Mouse (Mus musculus) midbrain, embryonic 11.5 days (tissue): ENCODE data around the gene Cacna1c. TPM values are rescaled to one million over a fixed set of nuclear protein-coding genes. Genes with fewer than 3 reads are reported as not detected.

Experiments used
- ATAC-seq: fragments of 200-750 bp; cut with Nextera tagmentation; 2 replicates; pipeline ENCODE4 v1.8.0; 2017; ENCODE audit warnings: moderate TSS enrichment, moderate library complexity; ENCODE audit not compliant: low FRiP score
- DNase-seq: peaks from one replicate; pipeline ENCODE4 v3.0.0; 2015; ENCODE audit warnings: low spot score; ENCODE audit errors: missing footprints
- H3K27ac ChIP-seq: fragments of 300-500 bp; sonication (generic); 2 replicates; pipeline ENCODE4 v1.5.1; 2014; ENCODE audit warnings: low read depth, low read length
- H3K27me3 ChIP-seq: fragments of 300-500 bp; sonication (generic); 2 replicates; pipeline ENCODE4 v1.6.1; 2014; ENCODE audit warnings: mild to moderate bottlenecking, low read length, moderate library complexity, mixed read lengths; ENCODE audit not compliant: control insufficient read depth, insufficient read depth
- H3K36me3 ChIP-seq: fragments of 300-500 bp; sonication (generic); 2 replicates; pipeline ENCODE4 v1.6.1; 2014; ENCODE audit warnings: mild to moderate bottlenecking, low read length, moderate library complexity, mixed read lengths; ENCODE audit not compliant: control insufficient read depth, insufficient read depth
- H3K4me1 ChIP-seq: fragments of 300-500 bp; sonication (generic); 2 replicates; pipeline ENCODE4 v1.6.1; 2014; ENCODE audit warnings: low read length; ENCODE audit not compliant: control insufficient read depth, insufficient read depth
- H3K4me2 ChIP-seq: fragments of 300-500 bp; sonication (generic); 2 replicates; pipeline ENCODE4 v1.6.1; 2014; ENCODE audit warnings: mild to moderate bottlenecking, moderate library complexity
- H3K4me3 ChIP-seq: fragments of 300-500 bp; sonication (generic); 2 replicates; pipeline ENCODE4 v1.5.1; 2014; ENCODE audit warnings: low read depth, low read length
- H3K9ac ChIP-seq: fragments of 300-500 bp; sonication (generic); 2 replicates; pipeline ENCODE4 v1.6.1; 2014; ENCODE audit warnings: low read length
- H3K9me3 ChIP-seq: fragments of 300-500 bp; sonication (generic); 2 replicates; pipeline ENCODE4 v1.6.1; 2016; ENCODE audit warnings: low read length; ENCODE audit not compliant: control insufficient read depth
- WGBS: fragments of 180-500 bp; shearing (Covaris S2); extraction: QIAGEN DNeasy Blood & Tissue Kit; methylation state at CpG from one replicate; pipeline ENCODE4 v1.1.7; 2014; 5-methylcytosine and 5-hydroxymethylcytosine counted together
- polyA plus RNA-seq: library from polyadenylated mRNA; unstranded; fragments of >200 nt; fragmentation: Nextera tagmentation; extraction: Ambion mirVana; gene quantifications from 2 replicates; pipeline ENCODE4 v1.2.1, GENCODE M21; 2014

Gene Cacna1c
- polyA plus RNA-seq, 1 experiment from 2014 or later: 2.1 TPM

DNA sequence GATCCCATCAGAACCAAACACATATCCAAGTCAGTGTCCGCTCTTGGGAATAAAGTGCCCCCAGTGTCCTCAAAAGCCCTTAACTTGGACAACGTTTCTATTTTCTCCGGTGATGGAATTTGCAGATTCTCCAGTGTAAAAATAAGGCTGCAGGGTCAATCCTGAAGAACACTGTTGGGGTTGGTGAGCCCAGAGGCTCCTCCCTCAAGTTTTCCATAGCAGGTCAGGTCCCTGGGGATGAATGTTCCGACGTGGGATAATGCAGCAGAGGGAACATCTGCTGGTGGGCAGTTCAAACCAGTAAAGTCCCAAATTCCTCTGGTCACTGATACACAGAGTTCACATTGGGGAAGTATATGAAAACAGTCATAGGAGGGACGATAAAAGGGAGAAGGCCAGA lies 203.8 kb downstream of the Cacna1c start:
- no peaks in the 10 kb centered on the region for H3K4me1 ChIP-seq
- no peaks in the 10 kb centered on the region for H3K36me3 ChIP-seq
- H3K27ac ChIP-seq: no peak overlapping the region
- H3K4me2 ChIP-seq: no peak overlapping the region
- WGBS: 86% methylated on average over 6 of the region's 6 CpGs
- H3K9me3 ChIP-seq: no peaks in the 10 kb centered on the region
- ATAC-seq (no peak), DNase-seq (no peak)
- H3K4me3 ChIP-seq: no peak overlapping the region
- H3K27me3 ChIP-seq: no peaks in the 10 kb centered on the region
- H3K9ac ChIP-seq: no peak overlapping the region

DNA sequence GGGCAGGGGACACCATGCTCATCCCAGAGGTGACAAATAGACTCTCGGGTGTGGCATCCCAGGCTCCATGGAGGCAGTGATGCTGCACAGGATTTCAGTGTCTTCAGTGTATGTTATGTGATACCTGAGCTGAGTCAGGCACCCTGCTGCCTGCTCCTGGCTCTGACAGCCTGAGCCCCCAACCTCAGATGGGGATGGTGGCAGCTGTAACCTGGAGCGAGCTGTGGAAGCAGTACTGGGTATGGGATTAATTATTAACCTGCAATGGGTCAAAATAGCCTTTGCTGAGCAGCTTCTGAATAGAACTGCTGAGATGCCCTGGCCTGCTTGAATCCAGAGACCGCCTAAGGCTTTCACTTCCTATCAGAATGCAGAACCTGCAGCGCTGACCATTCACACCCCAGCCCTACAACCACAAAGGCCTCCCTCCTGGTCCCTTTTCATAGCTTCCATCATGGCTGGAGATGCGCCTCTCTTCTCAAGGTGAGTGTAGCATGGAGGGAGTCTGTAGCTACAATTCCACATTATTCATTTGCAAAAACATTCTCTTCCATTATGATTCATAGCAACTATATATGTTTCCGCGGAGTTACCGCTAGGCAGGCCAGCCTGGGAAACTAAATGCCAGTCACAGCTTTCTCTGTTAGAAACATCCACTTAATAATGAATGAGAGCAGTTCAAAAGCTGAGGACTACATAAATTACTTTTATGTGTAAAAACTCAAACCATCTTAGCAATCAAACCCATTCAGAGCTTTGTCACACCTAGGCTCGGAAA lies 206.0 kb downstream of the Cacna1c start:
- Histone ChIP-seq H3K4me3 (no peak overlapping the region), H3K9me3 (no peaks in the 10 kb centered on the region), H3K27ac (no peak overlapping the region), H3K4me1 (no peaks in the 10 kb centered on the region), H3K27me3 (no peaks in the 10 kb centered on the region), H3K4me2 (no peak overlapping the region), H3K36me3 (no peaks in the 10 kb centered on the region), H3K9ac (no peak overlapping the region)
- WGBS: 85% methylated on average over 9 of the region's 9 CpGs
- ATAC-seq (no peak), DNase-seq (no peak)

DNA sequence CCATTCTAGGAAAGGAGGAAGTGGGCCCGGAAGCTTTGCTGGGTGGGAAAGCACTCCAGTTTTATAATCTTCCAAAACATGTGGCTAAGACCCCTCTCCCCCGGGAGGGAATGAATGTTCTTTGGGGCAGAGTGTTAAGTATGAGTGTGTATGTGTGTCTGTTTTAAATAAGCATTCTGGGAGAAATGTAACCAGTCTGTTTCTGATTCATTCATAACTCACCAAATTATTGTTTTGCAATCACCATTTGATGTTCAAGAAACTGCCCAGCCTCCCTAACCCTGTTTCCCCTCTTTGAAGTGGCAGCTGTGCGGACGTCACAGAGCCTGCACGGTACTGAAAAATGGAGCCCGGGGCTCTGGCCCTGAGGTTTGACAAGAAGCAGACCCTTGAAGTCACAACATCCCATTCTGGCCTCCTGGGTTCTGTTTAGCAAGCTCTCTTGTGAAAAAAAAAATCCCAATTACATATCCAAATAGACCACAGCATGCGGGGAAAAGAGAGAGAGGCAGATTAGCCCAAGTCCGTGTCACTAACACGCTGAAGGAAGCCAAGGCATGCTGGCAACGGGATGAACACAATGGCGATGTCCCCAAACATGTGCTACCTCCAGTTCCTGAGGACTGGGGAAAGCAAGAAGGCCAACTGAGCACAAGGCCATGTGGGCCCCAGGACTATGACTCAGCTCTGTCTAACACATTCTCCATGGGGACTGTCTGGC lies 211.9 kb downstream of the Cacna1c start:
- no peak for DNase-seq

DNA sequence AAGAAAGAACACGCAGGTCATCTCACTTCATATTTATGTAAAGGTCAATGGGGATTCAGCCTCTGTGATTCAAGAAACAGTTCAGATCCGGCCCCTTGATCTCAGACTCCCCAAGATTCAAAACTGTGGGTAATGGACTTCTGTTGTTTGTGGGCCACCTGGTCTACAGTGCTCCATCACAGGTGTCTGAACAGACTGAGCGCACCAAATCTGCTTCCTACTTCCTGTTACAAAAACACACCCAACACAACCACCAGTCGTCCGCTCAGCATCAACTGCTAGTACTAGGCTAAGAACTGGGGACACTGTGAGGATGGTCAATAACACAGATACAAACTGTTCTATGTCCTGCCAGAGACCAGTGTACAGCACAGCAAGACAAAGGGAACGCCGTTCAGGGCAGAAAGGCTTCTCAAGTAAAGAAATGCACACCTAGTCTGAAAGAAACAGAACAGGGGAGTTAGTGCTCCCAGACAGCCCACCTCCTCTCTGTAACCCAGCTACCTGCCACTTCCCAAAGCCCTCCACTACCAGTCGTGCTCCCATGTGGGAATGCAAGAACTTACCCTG lies 212.7 kb downstream of the Cacna1c start:
- Histone ChIP-seq H3K4me1 (no peaks in the 10 kb centered on the region), H3K4me2 (no peak overlapping the region), H3K27ac (no peak overlapping the region), H3K36me3 (no peaks in the 10 kb centered on the region), H3K9me3 (no peaks in the 10 kb centered on the region), H3K9ac (no peak overlapping the region), H3K27me3 (no peaks in the 10 kb centered on the region), H3K4me3 (no peak overlapping the region)
- no peak for ATAC-seq
- 87% methylated on average over 8 of the region's 8 CpGs for WGBS
- no peak for DNase-seq

More for the DNA sequence above, 211.9 kb downstream of the Cacna1c start:
- Histone ChIP-seq H3K4me3 (no peak overlapping the region), H3K9ac (no peak overlapping the region), H3K9me3 (no peaks in the 10 kb centered on the region), H3K27ac (no peak overlapping the region), H3K4me2 (no peak overlapping the region), H3K4me1 (no peaks in the 10 kb centered on the region), H3K27me3 (no peaks in the 10 kb centered on the region), H3K36me3 (no peaks in the 10 kb centered on the region)
- 67% methylated on average over 11 of the region's 11 CpGs for WGBS
- ATAC-seq: no peak

DNA sequence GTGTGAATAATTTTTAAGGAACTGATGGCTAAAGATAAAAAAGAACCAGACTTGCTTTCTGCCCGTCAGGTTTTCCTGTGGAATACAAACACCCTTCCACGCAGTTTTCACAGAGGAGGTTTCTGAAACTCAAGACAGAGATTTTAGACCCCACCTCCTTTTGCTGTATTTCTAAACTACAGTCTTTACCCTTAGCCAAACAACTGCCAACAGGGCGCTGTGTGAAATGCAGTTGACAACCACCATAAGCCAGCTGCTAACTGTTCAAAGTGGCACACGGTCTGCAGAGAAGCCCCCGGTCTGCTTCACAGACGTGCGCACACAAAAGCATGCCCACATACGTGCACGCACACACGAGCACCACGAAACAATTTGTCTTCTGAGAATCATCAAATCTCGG lies 216.0 kb downstream of the Cacna1c start:
- no peak overlapping the region for H3K4me2 ChIP-seq
- no peak overlapping the region for H3K4me3 ChIP-seq
- WGBS: 87% methylated on average over 12 of the region's 12 CpGs
- H3K27me3 ChIP-seq: no peaks in the 10 kb centered on the region
- H3K27ac ChIP-seq: no peak overlapping the region
- H3K36me3 ChIP-seq: no peaks in the 10 kb centered on the region
- H3K9me3 ChIP-seq: no peaks in the 10 kb centered on the region
- no peak overlapping the region for H3K9ac ChIP-seq
- DNase-seq (no peak), ATAC-seq (no peak)
- H3K4me1 ChIP-seq: peaks cover 7% of the 10 kb centered on the region

DNA sequence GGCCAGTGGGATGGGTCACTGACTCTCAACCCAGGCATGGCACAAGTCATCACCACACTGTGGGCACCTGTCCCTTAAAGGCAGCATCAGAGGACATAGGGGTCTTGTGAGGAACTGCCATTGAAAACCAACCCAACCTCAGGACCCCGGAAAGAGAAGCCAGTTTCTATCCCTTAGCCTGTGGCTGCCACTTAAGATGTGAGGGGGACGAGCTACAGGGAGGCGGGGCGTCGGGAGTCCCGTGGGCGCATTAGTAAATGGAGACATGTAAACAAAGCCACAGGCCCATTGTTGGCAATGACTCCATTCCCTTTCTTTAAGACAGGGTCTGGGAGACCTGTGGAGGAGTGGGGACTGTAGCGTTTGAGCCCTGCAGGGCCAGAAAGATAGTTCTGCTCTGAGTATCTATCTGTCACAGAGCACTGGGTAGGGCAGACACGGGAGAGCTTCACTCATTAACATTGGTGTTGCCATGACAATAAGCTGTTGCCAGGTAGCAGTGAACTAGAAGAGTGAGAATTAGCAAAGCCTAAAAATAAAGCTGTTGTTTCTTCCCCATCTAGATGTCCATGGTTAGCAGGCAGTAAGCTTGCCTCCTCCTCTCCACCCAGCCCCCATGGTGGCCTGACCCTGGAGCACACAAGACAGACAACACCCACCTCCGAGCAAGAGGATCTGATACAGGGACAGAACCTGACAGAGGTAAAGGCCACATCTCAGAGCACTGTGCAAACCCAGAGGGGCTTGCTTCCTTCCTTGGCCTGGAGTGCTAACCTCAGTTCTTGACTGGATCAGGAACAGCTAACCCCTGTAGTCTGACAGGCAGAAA lies 218.6 kb downstream of the Cacna1c start:
- H3K27me3 ChIP-seq: no peaks in the 10 kb centered on the region
- H3K27ac ChIP-seq: no peak overlapping the region
- peak; percentile 72 for ATAC-seq
- peaks cover 7% of the 10 kb centered on the region for H3K4me1 ChIP-seq
- DNase-seq: peak; percentile 88
- no peaks in the 10 kb centered on the region for H3K9me3 ChIP-seq
- H3K4me3 ChIP-seq: no peak overlapping the region
- H3K9ac ChIP-seq: no peak overlapping the region
- H3K36me3 ChIP-seq: no peaks in the 10 kb centered on the region
- H3K4me2 ChIP-seq: peak overlapping the region; percentile 8; the same call in 1 of the 2 replicates
- 27% methylated on average over 10 of the region's 10 CpGs for WGBS

DNA sequence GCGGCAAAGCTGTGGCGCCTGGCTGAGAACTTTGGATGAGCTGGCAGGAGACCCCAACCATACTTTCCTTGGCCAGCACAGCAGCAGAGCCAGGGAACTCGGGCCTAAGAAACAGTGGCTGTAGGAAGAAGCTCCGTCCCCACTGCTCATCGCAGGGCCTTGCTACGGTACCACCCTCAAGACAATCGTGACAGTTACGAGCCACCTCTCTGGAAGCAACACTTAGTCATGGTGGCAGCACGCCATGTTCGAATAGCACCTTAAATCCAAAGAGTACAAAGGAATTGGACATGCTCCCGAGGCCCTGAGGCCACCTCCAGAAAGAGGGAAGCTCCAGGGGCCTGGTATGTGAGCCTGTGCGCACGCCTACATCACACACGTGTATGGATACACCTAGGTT lies 219.6 kb downstream of the Cacna1c start:
- DNase-seq: no peak
- H3K27me3 ChIP-seq: no peaks in the 10 kb centered on the region
- no peaks in the 10 kb centered on the region for H3K36me3 ChIP-seq
- peaks cover 7% of the 10 kb centered on the region for H3K4me1 ChIP-seq
- no peaks in the 10 kb centered on the region for H3K9me3 ChIP-seq
- ATAC-seq: no peak
- WGBS: 88% methylated on average over 14 of the region's 14 CpGs
- H3K4me2 ChIP-seq: no peak overlapping the region
- no peak overlapping the region for H3K4me3 ChIP-seq
- no peak overlapping the region for H3K9ac ChIP-seq
- H3K27ac ChIP-seq: no peak overlapping the region

DNA sequence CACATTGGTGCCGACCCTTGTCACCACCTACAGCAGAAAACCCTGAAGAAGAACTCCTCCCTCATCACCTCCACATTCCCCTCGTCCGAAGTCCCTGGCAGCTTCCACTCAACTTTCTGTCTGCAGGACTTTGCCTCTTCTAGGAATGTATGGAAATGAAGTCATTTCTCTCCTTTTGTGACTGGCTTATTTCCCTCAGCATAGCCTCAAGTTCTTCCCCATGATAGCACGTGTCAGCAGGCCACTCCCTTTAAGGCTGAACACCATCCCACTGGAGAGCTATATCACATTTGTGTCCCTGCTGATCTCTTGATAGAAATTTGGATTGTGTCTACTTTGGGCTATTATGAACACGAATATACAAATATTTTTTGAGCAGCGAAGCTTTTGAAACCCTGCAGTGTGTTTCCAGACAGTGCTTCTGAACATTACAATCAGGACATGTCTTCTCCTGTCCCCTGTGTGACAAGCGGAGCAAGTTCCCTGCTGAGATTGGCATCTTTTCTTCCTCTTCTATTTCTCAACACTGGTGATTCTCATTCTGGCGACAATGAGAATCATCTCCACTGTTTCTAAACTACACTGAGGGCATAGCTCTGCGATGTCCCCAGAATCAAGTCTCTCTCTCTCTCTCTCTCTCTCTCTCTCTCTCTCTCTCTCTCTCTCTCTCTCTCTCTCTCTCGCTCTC lies 224.2 kb downstream of the Cacna1c start:
- Histone ChIP-seq H3K27ac (no peak overlapping the region), H3K9ac (no peak overlapping the region), H3K4me1 (no peaks in the 10 kb centered on the region), H3K4me2 (no peak overlapping the region), H3K36me3 (no peaks in the 10 kb centered on the region), H3K27me3 (no peaks in the 10 kb centered on the region), H3K9me3 (no peaks in the 10 kb centered on the region), H3K4me3 (no peak overlapping the region)
- DNase-seq: no peak
- ATAC-seq: no peak
- WGBS: 68% methylated on average over 9 of the region's 10 CpGs
